Mouse (Mus musculus) erythroblast, embryonic 14.5 days (primary cell): ENCODE data around the gene Cd96.

Experiments
- GATA1 ChIP-seq: IDR thresholded peaks from 2 replicates; pipeline ENCODE4 v1.6.1; 2012; ENCODE audit warnings: low read length, inconsistent platforms, mixed read lengths
- TAL1 ChIP-seq: IDR thresholded peaks from 3 replicates; pipeline ENCODE4 v1.6.1; 2012; ENCODE audit warnings: low read length, inconsistent platforms, mixed read lengths

GRCm38 (mm10) chr16:46101748-46102147, 18.3 kb downstream of the Cd96 start:
- no peak for TF ChIP-seq GATA1
- TF ChIP-seq TAL1 = no peak
